Mouse (Mus musculus) CH12.LX (cell line): ENCODE results near the gene Riox2.

Experiments used
- BHLHE40 ChIP-seq: IDR thresholded peaks from 2 replicates; pipeline ENCODE4 v1.6.1; 2011; ENCODE audit warnings: mild to moderate bottlenecking, low read depth, low read length, improper control_type of control experiment
- CHD1 ChIP-seq: IDR thresholded peaks from 2 replicates; pipeline ENCODE4 v1.6.1; 2012; ENCODE audit warnings: low read depth, low read length, improper control_type of control experiment, inconsistent platforms
- CTCF ChIP-seq, 2 experiments: IDR thresholded peaks in 1 of 2; conservative IDR thresholded peaks in 1 of 2; 2 replicates each; pipeline ENCODE4 v1.5.1; 2011 to 2012; ENCODE audit warnings: low read depth in 2 of 2, low read length in 2 of 2, improper control_type of control experiment in 1 of 2, inconsistent platforms in 1 of 2, mild to moderate bottlenecking in 1 of 2, moderate library complexity in 1 of 2
- ELF1 ChIP-seq: IDR thresholded peaks from 2 replicates; pipeline ENCODE4 v1.6.1; 2014; ENCODE audit warnings: low read depth, mild to moderate bottlenecking, inconsistent platforms, low read length, improper control_type of control experiment
- IRF4 ChIP-seq: IDR thresholded peaks from 2 replicates; pipeline ENCODE4 v1.6.1; 2014; ENCODE audit warnings: low read depth, mild to moderate bottlenecking, inconsistent platforms, low read length, improper control_type of control experiment
- KAT2A ChIP-seq: IDR thresholded peaks from 2 replicates; pipeline ENCODE4 v1.6.1; 2012; ENCODE audit warnings: low read length, improper control_type of control experiment, inconsistent platforms; ENCODE audit not compliant: insufficient replicate concordance
- MAX ChIP-seq: IDR thresholded peaks from 2 replicates; pipeline ENCODE4 v1.6.1; 2011; ENCODE audit warnings: low read length, improper control_type of control experiment
- MAZ ChIP-seq: IDR thresholded peaks from 2 replicates; pipeline ENCODE4 v1.6.1; 2012; ENCODE audit warnings: low read depth, mild to moderate bottlenecking, inconsistent platforms, low read length, improper control_type of control experiment, moderate library complexity
- USF1 ChIP-seq: IDR thresholded peaks from 2 replicates; pipeline ENCODE4 v1.6.1; 2014; ENCODE audit warnings: low read depth, mild to moderate bottlenecking, inconsistent platforms, low read length, improper control_type of control experiment
- USF2 ChIP-seq: conservative IDR thresholded peaks from 2 replicates; pipeline ENCODE4 v1.6.1; 2011; ENCODE audit warnings: low read depth, low read length, improper control_type of control experiment
- ZC3H11A ChIP-seq: IDR thresholded peaks from 2 replicates; pipeline ENCODE4 v1.6.1; 2012; ENCODE audit warnings: low read depth, mild to moderate bottlenecking, inconsistent platforms, low read length, improper control_type of control experiment

DNA sequence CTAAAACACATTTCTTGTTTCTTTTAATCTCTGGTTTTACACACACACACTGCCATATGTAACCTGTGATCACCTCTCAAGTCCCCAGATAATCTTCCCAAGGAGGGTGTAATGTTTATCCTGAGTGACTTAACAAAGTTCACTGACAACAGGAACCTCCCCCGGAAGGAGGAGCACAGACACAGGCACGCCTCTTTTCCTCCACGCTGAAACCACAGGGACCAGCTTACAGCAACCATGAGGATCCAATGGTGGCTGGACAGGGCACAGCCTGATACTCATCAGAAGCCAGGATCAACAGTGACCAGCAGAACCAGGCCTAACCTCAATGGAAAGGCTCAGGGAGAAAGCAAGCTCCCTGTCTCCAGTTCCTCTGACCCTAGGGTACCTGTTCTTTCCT is 61.0 kb downstream of the Riox2 start:
- TF ChIP-seq USF2 (no peak), CTCF (conservative IDR thresholded peaks at IDR 0.05 in 1 of 2, IDR thresholded peaks at IDR 0.05 in 1 of 2; ENCODE audit: low read depth in 2 of 2, low read length in 2 of 2) (no peak), BHLHE40 (no peak), IRF4 (no peak), CHD1 (no peak), MAX (no peak), MAZ (no peak), ELF1 (no peak), ZC3H11A (no peak), USF1 (no peak), KAT2A (no peak)
